Mouse (Mus musculus) forebrain, postnatal 0 days (tissue): ENCODE results near the gene Sult2b1. TPM values are rescaled to one million over a fixed set of nuclear protein-coding genes. Genes with fewer than 3 reads are reported as not detected.

Experiments used
- ATAC-seq: fragments of 200-750 bp; cut with Nextera tagmentation; 2 replicates; pipeline ENCODE4 v1.8.0; 2017; ENCODE audit warnings: mild to moderate bottlenecking, moderate library complexity
- DNase-seq: peaks from one replicate; pipeline ENCODE4 v3.0.0-alpha.2; 2015
- H3K27ac ChIP-seq: fragments of 300-500 bp; sonication (generic); 2 replicates; pipeline ENCODE4 v1.5.1; 2014; ENCODE audit warnings: low read depth, mild to moderate bottlenecking, antibody characterized with exemption, low read length, moderate library complexity, mixed read lengths
- H3K27me3 ChIP-seq: fragments of 300-500 bp; sonication (generic); 2 replicates; pipeline ENCODE4 v1.6.1; 2014; ENCODE audit warnings: mild to moderate bottlenecking, low read length, mixed read lengths; ENCODE audit not compliant: insufficient read depth
- H3K36me3 ChIP-seq: fragments of 300-500 bp; sonication (generic); 2 replicates; pipeline ENCODE4 v1.6.1; 2014; ENCODE audit warnings: mild to moderate bottlenecking, moderate library complexity; ENCODE audit not compliant: insufficient read depth
- H3K4me1 ChIP-seq: fragments of 300-500 bp; sonication (generic); 2 replicates; pipeline ENCODE4 v1.6.1; 2014; ENCODE audit warnings: antibody characterized with exemption; ENCODE audit not compliant: insufficient read depth
- H3K4me2 ChIP-seq: fragments of 300-500 bp; sonication (generic); 2 replicates; pipeline ENCODE4 v1.6.1; 2014; ENCODE audit warnings: low read depth, mild to moderate bottlenecking, moderate library complexity
- H3K4me3 ChIP-seq: fragments of 300-500 bp; sonication (generic); 2 replicates; pipeline ENCODE4 v1.5.1; 2014; ENCODE audit warnings: low read depth, low read length, mixed read lengths
- H3K9ac ChIP-seq: fragments of 300-500 bp; sonication (generic); 2 replicates; pipeline ENCODE4 v1.6.1; 2014; ENCODE audit warnings: mild to moderate bottlenecking
- H3K9me3 ChIP-seq: fragments of 300-500 bp; sonication (generic); 2 replicates; pipeline ENCODE4 v1.6.1; 2016; ENCODE audit warnings: low read length
- CTCF ChIP-seq: sonication (generic); IDR thresholded peaks from 2 replicates; pipeline ENCODE4 v1.5.1; 2016; ENCODE audit warnings: antibody characterized with exemption, control low read depth, low read depth
- WGBS: fragments of 180-500 bp; shearing (Covaris S2); extraction: QIAGEN DNeasy Blood & Tissue Kit; methylation state at CpG from one replicate; pipeline ENCODE4 v1.1.7; 2014; 5-methylcytosine and 5-hydroxymethylcytosine counted together
- polyA plus RNA-seq: library from polyadenylated mRNA; unstranded; fragments of >200 nt; fragmentation: Nextera tagmentation; extraction: Ambion mirVana; gene quantifications from 2 replicates; pipeline ENCODE4 v1.2.1, GENCODE M21; 2015
- total RNA-seq: library from RNA; depleted of rRNA; stranded (reverse); fragments of >200 nt; gene quantifications from 2 replicates; pipeline ENCODE4 v1.2.3, GENCODE M21; 2014

The Sult2b1 gene
- total and polyA plus RNA-seq, 2 experiments from 2014 or later = 8.9 to 10.0 TPM

DNA sequence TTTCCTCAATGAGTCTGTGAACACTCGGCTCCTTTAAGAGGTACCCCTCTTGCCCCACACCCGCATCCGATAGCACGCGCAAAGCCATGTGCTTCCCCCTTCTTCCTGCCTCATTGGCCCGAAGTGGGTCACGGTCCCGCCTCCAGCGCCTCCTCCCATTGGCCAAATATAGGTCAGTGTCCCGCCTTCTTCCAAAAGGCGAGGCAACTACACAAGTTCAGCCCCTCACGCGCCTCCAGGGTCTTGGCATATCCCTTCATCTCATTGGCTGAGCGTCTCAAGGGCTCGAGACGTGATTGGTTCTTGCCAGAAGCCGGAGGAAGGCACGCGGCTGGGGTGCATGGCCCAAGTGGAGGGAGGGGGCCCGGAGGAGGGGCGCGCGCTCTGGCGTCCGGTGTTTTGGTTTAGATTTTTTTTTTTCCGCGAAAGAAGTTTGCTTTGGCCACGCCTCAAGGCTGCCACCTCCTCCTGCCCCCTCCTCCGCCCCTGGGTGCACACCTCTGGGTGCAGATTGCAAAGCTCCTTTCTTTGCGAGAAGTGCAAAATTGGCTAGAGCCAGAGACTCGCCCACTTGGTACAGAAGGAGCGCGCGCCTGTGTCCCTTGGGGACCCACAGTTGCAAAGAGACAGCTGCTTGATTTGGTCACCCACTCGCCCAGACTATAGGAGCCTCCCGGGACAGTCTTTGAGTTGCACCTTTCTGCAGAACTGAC lies 79.6 kb downstream of the Sult2b1 start, which contains the start of gene Dbp:
Dbp (plus strand) TSS at position 359 of the 713 bp plus-strand sequence.
- DNase-seq (peak; percentile 99), ATAC-seq (peak; percentile 81)
- H3K9ac ChIP-seq = peak within 1 kb of the TSS; percentile 60
- H3K9me3 ChIP-seq = no peaks in the 10 kb centered on the region
- no peak for TF ChIP-seq CTCF
- H3K4me2 ChIP-seq = peak within 1 kb of the TSS; percentile 97
- H3K36me3 ChIP-seq = 0 out of 2 replicates have a peak, but pooled peaks cover 2% of the 10 kb centered on the region
- peak within 1 kb of the TSS; percentile 41 for H3K4me3 ChIP-seq
- WGBS = under 1% methylated on average over 36 of the region's 36 CpGs
- no peaks in the 10 kb centered on the region for H3K27me3 ChIP-seq
- peaks cover 46% of the 10 kb centered on the region for H3K4me1 ChIP-seq
- peak within 1 kb of the TSS; percentile 95 for H3K27ac ChIP-seq

DNA sequence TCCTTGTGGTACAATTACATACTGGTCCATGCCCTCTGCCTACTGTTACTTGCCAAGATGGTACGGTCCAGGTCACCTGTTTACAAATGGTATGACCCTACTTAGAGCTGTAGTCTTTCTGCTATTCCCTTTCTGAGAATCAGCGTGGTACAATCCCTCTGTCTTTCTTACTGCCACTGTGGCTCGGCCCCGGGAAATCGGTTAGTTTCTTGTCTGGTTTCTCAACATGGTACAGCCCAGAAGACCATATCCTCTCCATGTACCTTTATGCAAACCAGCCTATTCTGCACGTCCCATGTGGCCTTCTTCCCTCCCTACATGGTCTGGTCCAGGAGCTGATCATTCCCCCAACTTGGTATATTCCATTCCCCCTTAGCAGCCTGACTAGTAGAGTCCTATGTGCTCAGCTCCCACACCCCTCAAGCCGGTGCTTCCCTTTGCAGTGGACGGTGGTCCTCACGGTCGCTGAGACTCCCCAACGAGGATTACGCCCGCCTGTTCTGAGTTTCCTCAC lies 80.4 kb downstream of the Sult2b1 start:
- DNase-seq = peak; percentile 92
- no peaks in the 10 kb centered on the region for H3K36me3 ChIP-seq
- H3K4me1 ChIP-seq = peaks cover 46% of the 10 kb centered on the region
- peak overlapping the region; percentile 95 for H3K27ac ChIP-seq
- peak overlapping the region; percentile 41 for H3K4me3 ChIP-seq
- TF ChIP-seq CTCF = no peak
- H3K9ac ChIP-seq = peak overlapping the region; percentile 60
- H3K27me3 ChIP-seq = no peaks in the 10 kb centered on the region
- peak; percentile 68 for ATAC-seq
- WGBS = under 1% methylated on average over 13 of the region's 13 CpGs
- peak overlapping the region; percentile 97 for H3K4me2 ChIP-seq
- H3K9me3 ChIP-seq = no peaks in the 10 kb centered on the region

DNA sequence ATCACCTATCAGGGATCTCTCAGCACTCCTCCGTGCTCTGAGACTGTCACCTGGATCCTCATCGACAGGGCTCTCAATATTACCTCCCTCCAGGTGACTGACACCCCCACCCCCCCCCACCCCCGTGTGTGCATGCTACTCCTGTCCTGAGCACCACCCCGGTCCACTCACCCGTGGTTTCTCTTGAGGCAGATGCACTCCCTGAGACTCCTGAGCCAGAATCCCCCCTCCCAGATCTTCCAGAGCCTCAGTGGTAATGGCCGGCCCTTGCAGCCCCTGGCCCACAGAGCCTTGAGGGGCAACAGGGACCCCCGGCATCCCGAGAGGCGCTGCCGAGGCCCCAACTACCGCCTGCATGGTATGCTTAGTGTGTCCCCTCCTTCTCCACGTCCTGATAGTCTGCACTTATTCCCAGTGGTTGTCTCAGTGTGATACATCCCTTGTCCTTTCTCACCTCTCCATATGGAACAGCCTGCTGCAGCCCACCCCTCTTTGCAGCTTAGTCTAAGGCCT lies 80.9 kb downstream of the Sult2b1 start:
- Histone ChIP-seq H3K9ac (peak overlapping the region; percentile 60), H3K4me1 (peaks cover 48% of the 10 kb centered on the region), H3K4me3 (peak overlapping the region; percentile 41), H3K27me3 (no peaks in the 10 kb centered on the region), H3K9me3 (no peaks in the 10 kb centered on the region), H3K4me2 (peak overlapping the region; percentile 97), H3K36me3 (no peaks in the 10 kb centered on the region), H3K27ac (peak overlapping the region; percentile 95)
- TF ChIP-seq CTCF = peak; percentile 2; the same call in 1 of the 2 replicates
- ATAC-seq = no peak
- 33% methylated on average over 12 of the region's 12 CpGs for WGBS
- no peak for DNase-seq

DNA sequence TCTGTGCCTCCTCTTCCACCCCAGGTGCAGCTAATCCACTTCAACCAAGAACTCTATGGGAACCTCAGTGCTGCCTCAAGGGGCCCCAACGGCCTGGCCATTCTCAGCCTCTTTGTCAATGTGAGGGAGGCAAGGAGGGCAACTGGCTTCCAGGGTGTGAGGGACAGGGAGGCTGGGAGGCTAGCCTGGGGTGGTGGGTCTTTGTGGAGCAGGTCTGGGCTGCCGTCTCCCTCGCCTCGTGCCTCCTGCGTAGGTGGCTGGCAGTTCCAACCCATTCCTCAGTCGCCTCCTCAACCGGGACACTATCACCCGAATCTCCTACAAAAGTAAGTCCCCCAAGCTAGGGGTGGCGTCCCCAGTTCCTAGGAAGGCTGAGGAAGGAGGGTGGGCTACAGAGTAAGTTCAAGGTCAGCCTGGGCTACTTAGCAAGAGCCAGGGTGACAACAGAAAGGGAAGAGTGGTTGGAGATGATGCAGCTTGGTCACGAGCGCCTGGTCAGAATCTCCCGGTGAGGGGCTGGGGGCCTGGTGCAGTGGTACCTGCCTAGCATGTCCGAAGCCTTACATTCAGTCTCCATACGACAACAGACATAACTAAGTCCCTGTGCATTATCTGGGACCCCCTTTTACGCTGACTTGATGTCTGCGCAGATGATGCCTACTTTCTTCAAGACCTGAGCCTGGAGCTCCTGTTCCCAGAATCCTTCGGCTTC lies 81.5 kb downstream of the Sult2b1 start:
- Histone ChIP-seq H3K27me3 (no peaks in the 10 kb centered on the region), H3K27ac (peak overlapping the region; percentile 95), H3K4me3 (no peak overlapping the region), H3K9ac (peak overlapping the region; percentile 60; the same call in 1 of the 2 replicates), H3K36me3 (no peaks in the 10 kb centered on the region), H3K9me3 (no peaks in the 10 kb centered on the region), H3K4me1 (peaks cover 45% of the 10 kb centered on the region), H3K4me2 (peak overlapping the region; percentile 97)
- WGBS = 90% methylated on average over 17 of the region's 17 CpGs
- TF ChIP-seq CTCF = no peak
- no peak for DNase-seq
- no peak for ATAC-seq

DNA sequence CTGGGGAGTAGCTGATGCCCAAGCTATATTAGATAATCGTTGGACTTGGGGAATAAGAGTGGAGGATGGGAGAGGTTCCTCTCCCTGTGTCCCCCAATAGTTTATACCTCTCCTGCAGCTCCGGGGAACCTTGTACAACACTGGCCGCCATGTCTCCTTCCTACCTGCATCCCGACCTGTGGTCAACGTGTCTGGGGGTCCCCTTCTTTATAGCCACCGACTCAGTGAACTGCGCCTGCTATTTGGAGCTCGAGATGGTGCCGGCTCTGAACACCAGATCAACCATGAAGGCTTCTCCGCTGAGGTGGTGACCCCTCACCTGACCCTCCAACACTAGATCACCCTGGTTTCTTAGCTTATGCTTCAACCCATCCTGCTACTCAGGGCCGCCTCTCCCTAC lies 82.2 kb downstream of the Sult2b1 start:
- Histone ChIP-seq H3K27ac (no peak overlapping the region), H3K4me3 (no peak overlapping the region), H3K4me2 (no peak overlapping the region), H3K9ac (no peak overlapping the region), H3K36me3 (no peaks in the 10 kb centered on the region), H3K9me3 (no peaks in the 10 kb centered on the region), H3K4me1 (peaks cover 42% of the 10 kb centered on the region), H3K27me3 (no peaks in the 10 kb centered on the region)
- ATAC-seq (no peak), DNase-seq (no peak)
- TF ChIP-seq CTCF = no peak
- WGBS = 93% methylated on average over 11 of the region's 11 CpGs

DNA sequence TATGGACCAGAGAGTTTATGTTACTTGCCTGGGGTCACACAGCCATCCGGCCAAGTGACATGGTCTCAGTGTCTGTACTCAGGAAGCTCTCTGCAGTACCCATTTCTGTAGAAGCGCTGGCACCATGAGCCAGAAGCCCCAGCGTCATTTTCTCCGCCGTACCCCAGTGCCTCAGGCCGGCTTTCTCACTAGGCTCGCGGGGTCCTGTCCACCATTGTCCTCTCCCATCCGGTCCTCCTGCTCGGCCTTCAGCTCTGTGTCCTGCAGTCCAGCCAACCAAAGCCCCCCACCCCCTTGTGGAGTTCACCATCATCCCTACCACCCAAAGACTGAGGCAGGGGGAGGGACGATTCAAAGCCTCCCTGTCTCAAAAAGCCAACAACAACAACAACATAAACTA lies 82.9 kb downstream of the Sult2b1 start:
- H3K27me3 ChIP-seq = no peaks in the 10 kb centered on the region
- peaks cover 36% of the 10 kb centered on the region for H3K4me1 ChIP-seq
- DNase-seq (no peak), ATAC-seq (no peak)
- H3K27ac ChIP-seq = no peak overlapping the region
- H3K4me2 ChIP-seq = peak overlapping the region; percentile 95
- no peak for TF ChIP-seq CTCF
- no peaks in the 10 kb centered on the region for H3K36me3 ChIP-seq
- H3K9ac ChIP-seq = peak overlapping the region; percentile 78; the same call in 1 of the 2 replicates
- WGBS = 86% methylated on average over 11 of the region's 11 CpGs
- no peaks in the 10 kb centered on the region for H3K9me3 ChIP-seq
- peak overlapping the region; percentile 54; the same call in 1 of the 2 replicates for H3K4me3 ChIP-seq
